Mouse (Mus musculus) liver, postnatal 0 days (tissue): Measurements from ENCODE around the gene Akr1b7.

Experiments used
- CTCF ChIP-seq: sonication (generic); IDR thresholded peaks from 2 replicates; pipeline ENCODE4 v1.5.1; 2016; ENCODE audit warnings: antibody characterized with exemption, low read depth
- EP300 ChIP-seq: IDR thresholded peaks from 2 replicates; pipeline ENCODE4 v1.6.1; 2016; ENCODE audit warnings: antibody characterized with exemption, low read depth, mild to moderate bottlenecking

DNA sequence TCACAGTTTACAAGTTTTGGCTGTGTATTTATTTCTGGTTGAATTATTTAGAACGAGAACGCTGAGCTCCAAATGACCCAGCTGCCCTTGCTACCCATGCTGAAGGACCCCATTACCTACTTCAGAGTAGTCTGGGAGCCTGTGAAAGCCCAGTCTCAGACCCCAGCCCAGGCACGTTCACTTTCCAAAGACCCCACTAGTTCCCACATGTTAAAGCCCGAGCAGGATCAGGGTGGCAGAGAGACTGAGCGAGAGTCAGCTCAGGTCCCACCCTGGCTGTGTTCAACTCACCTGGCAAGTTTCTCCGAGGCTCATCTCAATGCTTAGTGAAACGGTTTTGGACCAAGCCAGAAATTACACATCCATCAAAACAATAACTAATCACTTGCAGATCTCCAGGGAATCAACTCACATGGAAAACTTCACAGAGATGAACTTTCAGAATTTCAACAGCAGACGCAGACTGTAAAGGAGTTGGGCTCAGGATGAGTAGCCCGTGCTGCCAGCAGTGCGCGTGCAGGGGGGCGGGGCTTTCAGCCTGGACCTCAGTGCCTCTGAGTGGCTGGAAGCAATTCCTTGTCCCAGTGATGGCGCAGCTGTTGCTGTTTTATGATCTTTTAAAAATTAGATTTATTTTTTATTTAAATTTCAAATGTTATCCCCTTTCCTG, 27.3 kb upstream of the Akr1b7 start:
- no peak for TF ChIP-seq EP300
- TF ChIP-seq CTCF = no peak
